Mouse (Mus musculus) neural tube, embryonic 10.5 days (tissue): ENCODE results near the gene Cd9.

Experiments
- DNase-seq: peaks from one replicate; pipeline ENCODE4 v3.0.0-alpha.2; 2017; ENCODE audit warnings: low spot score; ENCODE audit errors: extremely low spot score

Cd9 gene

GRCm38 (mm10) chr6:125476090-125476489 lies 18.5 kb downstream of the Cd9 start:
- no peak for DNase-seq

GRCm38 (mm10) chr6:125475184-125475583 lies 19.4 kb downstream of the Cd9 start:
- no peak for DNase-seq

GRCm38 (mm10) chr6:125473939-125474338 lies 20.7 kb downstream of the Cd9 start:
- DNase-seq = no peak

GRCm38 (mm10) chr6:125473321-125473721 lies 21.3 kb downstream of the Cd9 start:
- no peak for DNase-seq

- DNase-seq = no peak
Measured at GRCm38 (mm10) chr6:125471921-125472320, 22.7 kb downstream of the Cd9 start.

GRCm38 (mm10) chr6:125471326-125471725 lies 23.3 kb downstream of the Cd9 start:
- no peak for DNase-seq

GRCm38 (mm10) chr6:125470616-125471015 lies 24.0 kb downstream of the Cd9 start:
- DNase-seq = no peak

- no peak for DNase-seq
Measured at GRCm38 (mm10) chr6:125469222-125469621, 25.4 kb downstream of the Cd9 start.

GRCm38 (mm10) chr6:125468179-125468960 lies 26.2 kb downstream of the Cd9 start:
- DNase-seq = no peak

- no peak for DNase-seq
Measured at GRCm38 (mm10) chr6:125467301-125467715, 27.3 kb downstream of the Cd9 start.

GRCm38 (mm10) chr6:125462312-125462711 lies 32.3 kb downstream of the Cd9 start:
- DNase-seq = no peak

- DNase-seq = no peak
Measured at GRCm38 (mm10) chr6:125461788-125462187, 32.8 kb downstream of the Cd9 start.

- no peak for DNase-seq
Measured at GRCm38 (mm10) chr6:125461325-125461724, 33.3 kb downstream of the Cd9 start.

- DNase-seq = no peak
Measured at GRCm38 (mm10) chr6:125460589-125460988, 34.0 kb downstream of the Cd9 start.

GRCm38 (mm10) chr6:125459903-125460302 lies 34.7 kb downstream of the Cd9 start:
- no peak for DNase-seq

- DNase-seq = no peak
Measured at GRCm38 (mm10) chr6:125455806-125456520, 38.6 kb downstream of the Cd9 start.

GRCm38 (mm10) chr6:125454731-125455130 lies 39.9 kb downstream of the Cd9 start:
- DNase-seq = no peak

- no peak for DNase-seq
Measured at GRCm38 (mm10) chr6:125454299-125454698, 40.3 kb downstream of the Cd9 start.

- no peak for DNase-seq
Measured at GRCm38 (mm10) chr6:125447660-125448059, 46.9 kb downstream of the Cd9 start.

- no peak for DNase-seq
Measured at GRCm38 (mm10) chr6:125447205-125447604, 47.4 kb downstream of the Cd9 start.

GRCm38 (mm10) chr6:125445381-125445780 lies 49.2 kb downstream of the Cd9 start:
- no peak for DNase-seq

GRCm38 (mm10) chr6:125442591-125442990 lies 52.0 kb downstream of the Cd9 start:
- no peak for DNase-seq

GRCm38 (mm10) chr6:125436753-125437152 lies 57.8 kb downstream of the Cd9 start:
- no peak for DNase-seq
